Mouse (Mus musculus) limb, embryonic 14.5 days (tissue): ENCODE measurements around the gene Fnip1. TPM values are rescaled to one million over a fixed set of nuclear protein-coding genes. Genes with fewer than 3 reads are reported as not detected.

Experiments
- ATAC-seq: fragments of 200-750 bp; cut with Nextera tagmentation; 2 replicates; pipeline ENCODE4 v1.8.0; 2017; ENCODE audit warnings: low read depth, moderate number of reproducible peaks, moderate TSS enrichment; ENCODE audit not compliant: low FRiP score
- DNase-seq: peaks from one replicate; pipeline ENCODE4 v3.0.0-alpha.2; 2015; ENCODE audit warnings: low spot score
- H3K27ac ChIP-seq: fragments of 300-500 bp; sonication (generic); replicated peaks from 2 replicates; pipeline ENCODE4 v1.5.1; 2014; ENCODE audit warnings: low read depth, mild to moderate bottlenecking, low read length, moderate library complexity, mixed read lengths
- H3K27me3 ChIP-seq: fragments of 300-500 bp; sonication (generic); 2 replicates; pipeline ENCODE4 v1.6.1; 2014; ENCODE audit warnings: low read length, mixed read lengths; ENCODE audit not compliant: control insufficient read depth, insufficient read depth
- H3K36me3 ChIP-seq: fragments of 300-500 bp; sonication (generic); 2 replicates; pipeline ENCODE4 v1.6.1; 2014; ENCODE audit warnings: mild to moderate bottlenecking, low read length, moderate library complexity, mixed read lengths; ENCODE audit not compliant: control insufficient read depth, insufficient read depth
- H3K4me1 ChIP-seq: fragments of 300-500 bp; sonication (generic); 2 replicates; pipeline ENCODE4 v1.6.1; 2014; ENCODE audit warnings: antibody characterized with exemption, low read length, mixed read lengths; ENCODE audit not compliant: control insufficient read depth, insufficient read depth
- H3K4me2 ChIP-seq: fragments of 300-500 bp; sonication (generic); replicated peaks from 2 replicates; pipeline ENCODE4 v1.6.1; 2014; ENCODE audit warnings: low read depth, mild to moderate bottlenecking, low read length, moderate library complexity; ENCODE audit not compliant: severe bottlenecking
- H3K4me3 ChIP-seq: fragments of 300-500 bp; sonication (generic); replicated peaks from 2 replicates; pipeline ENCODE4 v1.5.1; 2014; ENCODE audit warnings: low read length
- H3K9ac ChIP-seq: fragments of 300-500 bp; sonication (generic); 2 replicates; pipeline ENCODE4 v1.6.1; 2014; ENCODE audit warnings: mild to moderate bottlenecking, low read depth, low read length, moderate library complexity; ENCODE audit not compliant: severe bottlenecking
- H3K9me3 ChIP-seq: fragments of 300-500 bp; sonication (generic); 2 replicates; pipeline ENCODE4 v1.6.1; 2016; ENCODE audit warnings: low read length; ENCODE audit not compliant: control insufficient read depth
- POLR2A ChIP-seq: fragments of 200-500 bp; IDR thresholded peaks from 2 replicates; pipeline ENCODE4 v1.8.0; 2012; ENCODE audit warnings: inconsistent platforms, mild to moderate bottlenecking, moderate library complexity, borderline replicate concordance; ENCODE audit not compliant: insufficient read depth, insufficient read length; ENCODE audit errors: extremely low read depth
- WGBS: fragments of 180-500 bp; shearing (Covaris S2); extraction: QIAGEN DNeasy Blood & Tissue Kit; methylation state at CpG from one replicate; pipeline ENCODE4 v1.1.7; 2014; 5-methylcytosine and 5-hydroxymethylcytosine counted together
- polyA plus RNA-seq, 2 experiments: library from polyadenylated mRNA; depleted of rRNA in 1 of 2; stranded (reverse) in 1 of 2; unstranded in 1 of 2; fragments of >200 nt; fragmentation: Nextera tagmentation in 1 of 2; extraction: Ambion mirVana in 1 of 2; gene quantifications; 2 replicates each; pipeline versions ENCODE4 v1.2.1 to v1.2.3; 2012 to 2014

The Fnip1 gene
- polyA plus RNA-seq, 2 experiments = 9.7 to 13.4 TPM

DNA sequence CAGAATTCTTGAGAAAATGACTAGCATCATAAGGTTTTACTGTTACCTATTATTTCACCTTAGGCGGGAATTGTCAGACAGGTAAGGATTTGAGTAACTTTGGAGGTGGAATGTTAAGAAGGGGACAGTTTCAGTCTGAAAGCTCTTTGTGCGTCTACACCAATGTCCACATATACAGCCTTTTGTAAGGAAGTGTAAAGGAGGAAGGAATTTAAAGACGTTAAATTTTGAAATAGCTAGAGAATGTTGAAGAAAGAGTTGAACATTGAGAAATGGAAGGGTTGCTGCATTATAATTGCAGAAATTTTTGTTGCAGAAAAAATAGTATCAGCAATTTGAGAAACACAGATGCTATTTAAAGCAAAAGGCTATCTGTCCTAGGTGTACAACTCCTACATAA, 48.0 kb downstream of the Fnip1 start:
- Histone ChIP-seq H3K27ac (no peak overlapping the region), H3K4me2 (no peak overlapping the region), H3K9me3 (no peaks in the 10 kb centered on the region), H3K9ac (no peak overlapping the region), H3K4me1 (no peaks in the 10 kb centered on the region), H3K4me3 (no peak overlapping the region), H3K36me3 (peaks cover 5% of the 10 kb centered on the region), H3K27me3 (no peaks in the 10 kb centered on the region)
- DNase-seq = no peak
- no peak for ATAC-seq
- WGBS = 90% methylated on average over 3 of the region's 3 CpGs
- TF ChIP-seq POLR2A = no peak

DNA sequence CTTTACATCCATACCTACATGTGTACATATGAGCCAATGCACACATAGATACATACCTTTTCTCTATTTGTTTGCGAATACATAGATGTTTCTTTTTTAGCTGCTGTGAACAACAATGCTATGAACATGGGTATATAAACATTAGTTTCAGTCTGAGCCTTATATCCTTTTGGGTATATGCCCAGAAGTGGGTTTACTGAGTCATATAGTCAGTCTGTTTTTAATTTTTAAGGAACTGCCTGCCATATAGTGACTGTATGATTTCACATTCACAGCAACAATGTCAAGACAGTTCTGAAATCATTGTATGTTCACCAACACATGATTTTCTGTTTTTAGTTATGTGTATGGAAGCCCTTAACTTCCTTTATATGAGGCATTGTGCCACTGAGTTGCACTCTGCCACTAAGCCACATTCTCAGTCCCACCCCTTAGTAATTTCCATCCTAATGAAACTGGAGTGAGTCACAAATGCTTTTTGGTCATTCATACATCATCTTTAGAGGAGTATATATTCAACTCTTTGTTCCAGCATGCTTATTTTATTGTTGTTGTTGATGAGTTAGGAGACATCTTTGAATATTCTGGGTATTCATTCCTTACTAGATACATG, 54.1 kb downstream of the Fnip1 start:
- Histone ChIP-seq H3K4me1 (no peaks in the 10 kb centered on the region), H3K27ac (no peak overlapping the region), H3K9ac (no peak overlapping the region), H3K9me3 (no peaks in the 10 kb centered on the region), H3K27me3 (no peaks in the 10 kb centered on the region), H3K4me3 (no peak overlapping the region), H3K4me2 (no peak overlapping the region), H3K36me3 (peaks cover 19% of the 10 kb centered on the region)
- ATAC-seq (no peak), DNase-seq (no peak)
- WGBS = 88% methylated on average over 1 of the region's 1 CpGs
- no peak for TF ChIP-seq POLR2A

DNA sequence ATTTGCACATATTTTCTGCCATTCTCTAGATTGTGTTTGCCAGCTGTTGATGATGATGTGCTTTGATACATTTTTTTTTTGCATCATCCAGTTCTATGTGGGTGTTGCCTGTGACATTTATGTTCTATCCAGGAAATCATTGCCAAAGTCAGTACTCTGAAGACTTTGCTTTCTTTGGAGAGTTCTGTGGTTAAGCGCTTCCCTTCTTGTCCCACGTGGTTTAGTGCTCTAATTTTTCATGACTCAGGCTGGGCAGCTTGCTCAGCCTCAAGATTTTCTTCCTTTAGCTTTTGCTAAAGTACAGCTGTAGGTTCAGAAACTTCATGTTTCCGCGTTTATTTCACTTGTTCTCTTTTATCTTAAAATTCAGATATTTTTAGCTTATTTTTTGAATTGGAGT, 54.6 kb downstream of the Fnip1 start:
- H3K36me3 ChIP-seq = peaks cover 19% of the 10 kb centered on the region
- H3K27ac ChIP-seq = no peak overlapping the region
- H3K4me3 ChIP-seq = no peak overlapping the region
- H3K9me3 ChIP-seq = no peaks in the 10 kb centered on the region
- no peak overlapping the region for H3K9ac ChIP-seq
- TF ChIP-seq POLR2A = no peak
- H3K4me2 ChIP-seq = no peak overlapping the region
- DNase-seq (no peak), ATAC-seq (no peak)
- no peaks in the 10 kb centered on the region for H3K4me1 ChIP-seq
- no peaks in the 10 kb centered on the region for H3K27me3 ChIP-seq
- WGBS = 91% methylated on average over 4 of the region's 4 CpGs

DNA sequence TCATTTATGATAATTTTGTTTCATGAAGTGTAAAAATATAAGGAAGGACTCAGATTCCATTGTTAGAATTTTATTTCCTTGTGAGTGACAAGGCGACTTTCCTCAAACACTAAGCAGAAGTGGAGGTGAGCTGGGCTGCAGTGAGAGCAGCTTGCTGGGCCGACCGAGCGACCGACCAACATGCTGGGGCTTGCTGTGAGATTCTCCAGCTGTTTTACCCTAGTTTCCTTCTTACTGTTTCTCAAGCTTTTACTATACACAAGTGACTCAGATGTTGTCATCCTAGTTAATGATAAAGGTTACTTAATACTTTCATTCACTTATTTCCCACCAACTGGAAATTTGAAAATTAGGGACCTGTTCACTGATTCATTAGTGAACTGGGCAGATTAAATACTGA, 61.8 kb downstream of the Fnip1 start:
- H3K4me3 ChIP-seq = no peak overlapping the region
- H3K4me1 ChIP-seq = no peaks in the 10 kb centered on the region
- H3K4me2 ChIP-seq = no peak overlapping the region
- no peak overlapping the region for H3K9ac ChIP-seq
- peaks cover 35% of the 10 kb centered on the region for H3K36me3 ChIP-seq
- 74% methylated on average over 5 of the region's 5 CpGs for WGBS
- DNase-seq = no peak
- no peaks in the 10 kb centered on the region for H3K9me3 ChIP-seq
- TF ChIP-seq POLR2A = no peak
- H3K27me3 ChIP-seq = no peaks in the 10 kb centered on the region
- ATAC-seq = no peak
- no peak overlapping the region for H3K27ac ChIP-seq

DNA sequence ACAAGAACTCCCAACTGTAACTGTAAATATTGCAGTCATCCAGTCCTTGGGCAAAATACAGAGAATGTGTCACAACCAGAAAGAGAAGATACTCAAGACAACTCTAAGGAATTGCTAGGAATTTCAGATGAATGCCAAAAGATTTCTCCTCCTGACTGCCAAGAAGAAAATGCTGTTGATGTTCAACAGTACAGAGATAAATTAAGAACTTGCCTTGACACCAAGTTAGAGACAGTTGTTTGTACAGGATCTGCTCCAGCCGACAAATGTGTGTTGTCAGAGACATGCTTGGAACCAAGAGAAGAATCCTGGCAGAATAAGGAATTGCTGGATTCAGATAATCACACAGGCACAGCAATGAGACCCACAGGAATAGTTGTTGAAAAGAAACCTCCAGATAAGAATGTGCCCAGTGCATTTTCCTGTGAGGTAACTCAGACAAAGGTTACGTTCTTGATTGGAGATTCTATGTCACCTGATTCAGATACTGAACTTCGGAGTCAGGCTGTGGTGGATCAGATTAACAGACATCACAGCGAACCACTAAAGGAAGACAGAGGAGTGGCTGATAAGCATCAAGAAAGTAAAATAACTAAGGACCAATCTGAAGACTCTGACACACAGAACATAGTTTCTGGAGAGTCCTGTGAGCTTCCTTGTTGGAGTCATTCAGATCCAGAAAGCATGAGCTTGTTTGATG, 64.7 kb downstream of the Fnip1 start:
- ATAC-seq = no peak
- no peaks in the 10 kb centered on the region for H3K9me3 ChIP-seq
- H3K36me3 ChIP-seq = peaks cover 36% of the 10 kb centered on the region
- no peak overlapping the region for H3K27ac ChIP-seq
- no peak overlapping the region for H3K9ac ChIP-seq
- no peak overlapping the region for H3K4me3 ChIP-seq
- no peaks in the 10 kb centered on the region for H3K27me3 ChIP-seq
- DNase-seq = no peak
- no peak overlapping the region for H3K4me2 ChIP-seq
- TF ChIP-seq POLR2A = no peak
- WGBS = 93% methylated on average over 4 of the region's 4 CpGs
- H3K4me1 ChIP-seq = no peaks in the 10 kb centered on the region
